Mouse (Mus musculus): ENCODE measurements around the gene Heyl.
"Not testable (repeated sequence)": the region's sequence is repeated elsewhere in the genome, so short reads cannot be mapped to it uniquely, and the experiment has no call there.

DNA sequence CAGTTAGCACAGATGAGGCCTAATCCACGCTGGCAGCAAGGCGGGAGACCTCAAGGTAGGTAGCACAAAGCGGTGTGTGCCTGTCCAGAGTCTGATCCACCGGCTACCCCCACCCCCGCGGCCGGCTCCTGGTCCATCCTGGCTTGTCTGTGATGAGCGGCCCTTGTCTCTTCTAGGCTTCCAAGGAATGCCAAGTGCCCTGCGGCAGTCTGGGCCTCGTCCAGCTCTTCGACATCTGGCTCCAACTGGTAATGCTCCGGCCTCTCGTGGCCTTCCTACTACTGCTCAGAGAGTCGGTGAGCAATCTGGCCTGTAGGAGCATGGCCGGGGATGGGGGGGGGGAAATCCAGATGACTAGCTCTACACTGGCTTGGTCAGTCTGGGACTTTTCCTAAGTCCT lies 61.7 kb downstream of the Heyl start:
- not testable (repeated sequence) for TF ChIP-seq CTCF (IDR thresholded peaks at IDR 0.05); POLR2A (IDR thresholded peaks at IDR 0.05; ENCODE audit: insufficient read depth, low read depth, low read length); EP300 (IDR thresholded peaks at IDR 0.05; ENCODE audit: insufficient read depth, low read depth, low read length)
